Mouse (Mus musculus) inflammation-experienced regulatory T-cells, adult 6 months (primary cell): ENCODE data around the gene Wdr62. TPM values are rescaled to one million over a fixed set of nuclear protein-coding genes. Genes with fewer than 3 reads are reported as not detected.

Source experiments
- ATAC-seq: one replicate; pipeline ENCODE4 v1.8.0; 2017
- polyA plus RNA-seq, 3 experiments: library from polyadenylated mRNA; unstranded; fragments of 100-300 nt; shearing (Covaris generic); gene quantifications; one replicate each; pipeline ENCODE4 v1.2.1; 2017

Gene Wdr62
- 1 to 10 TPM; 1.5 to 5.3 (median 1.5) TPM for polyA plus RNA-seq

DNA sequence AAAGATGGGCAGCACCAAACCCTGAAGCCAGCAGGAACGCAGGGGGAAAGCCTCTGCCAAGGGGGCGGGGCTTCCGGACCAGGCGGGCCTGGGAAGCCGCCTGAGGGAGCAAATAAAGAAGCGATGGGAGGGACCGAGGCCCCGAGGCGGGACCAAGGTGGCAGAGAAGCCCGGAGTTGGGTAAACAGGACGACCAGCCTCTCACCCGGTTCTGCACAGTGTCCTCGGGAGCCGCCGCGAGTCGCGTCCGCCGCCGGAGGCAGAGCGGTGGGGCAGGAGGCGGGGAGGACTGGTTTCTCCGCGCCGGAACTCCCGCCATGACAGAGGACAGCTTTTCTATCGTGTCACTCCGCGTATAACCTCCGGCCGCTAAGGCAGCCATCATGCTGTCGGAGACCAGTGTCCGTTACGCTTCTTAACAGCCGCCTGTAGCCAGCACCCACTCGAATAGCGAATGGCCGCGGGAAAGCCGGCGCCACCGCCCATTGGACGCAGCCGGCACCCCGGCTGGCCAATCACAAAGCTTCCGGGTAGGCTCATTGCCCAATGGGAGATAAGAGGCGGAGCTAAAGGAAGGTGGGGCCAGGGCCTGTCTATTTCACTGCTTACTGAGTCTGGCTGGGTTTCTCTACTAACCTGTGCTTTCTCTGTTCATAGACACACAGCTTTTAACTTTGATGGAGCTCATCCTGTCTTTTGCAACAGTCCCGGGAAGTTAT, at the start of gene Wdr62, which contains the start of gene Thap8:
TSS of gene Wdr62 (minus strand) at position 469 of the 719 bp plus-strand sequence.
TSS of gene Thap8 (plus strand) at position 144 of the 719 bp plus-strand sequence.
- peak; percentile 96 for ATAC-seq

DNA sequence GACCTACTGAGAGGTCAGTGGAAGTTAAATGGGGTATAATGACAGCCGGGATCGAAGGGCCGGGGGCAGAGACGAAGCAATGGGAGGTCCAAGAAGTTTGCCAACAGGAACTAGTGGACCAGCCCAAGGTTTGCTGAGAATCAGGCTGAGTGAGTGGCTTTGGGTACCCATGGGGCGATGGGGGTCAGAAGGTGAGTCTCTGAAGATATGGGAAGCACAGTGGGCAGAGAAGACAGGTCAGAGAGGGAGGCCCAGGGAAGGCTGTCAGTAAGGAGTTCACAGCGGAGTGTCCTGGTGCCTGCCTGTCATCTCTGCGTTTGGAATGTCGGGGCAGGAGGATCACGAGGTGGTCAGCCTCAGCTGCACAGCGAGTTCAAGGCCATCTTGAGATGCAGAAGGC, 48.2 kb upstream of the Wdr62 start:
- ATAC-seq, result no peak

DNA sequence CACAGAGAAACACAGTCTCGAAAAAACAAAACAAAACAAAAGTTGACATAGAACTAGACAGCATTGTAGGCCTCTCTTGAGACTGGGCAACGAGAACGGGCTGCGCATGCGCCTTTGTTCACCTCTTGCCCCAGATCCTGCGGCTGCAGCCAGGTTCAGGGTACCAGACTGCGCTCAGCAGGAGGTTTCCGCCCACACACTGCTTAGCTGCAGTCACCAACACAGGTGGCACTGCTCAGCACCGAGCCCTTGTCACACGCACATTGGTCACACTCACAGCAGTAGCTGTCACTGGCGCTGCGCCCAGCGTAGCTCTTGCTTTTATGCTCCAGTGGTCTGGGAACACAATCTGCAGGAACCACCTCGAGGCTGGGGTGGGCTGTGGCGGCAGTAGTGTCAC, 46.9 kb upstream of the Wdr62 start:
- ATAC-seq, result peak; percentile 26

DNA sequence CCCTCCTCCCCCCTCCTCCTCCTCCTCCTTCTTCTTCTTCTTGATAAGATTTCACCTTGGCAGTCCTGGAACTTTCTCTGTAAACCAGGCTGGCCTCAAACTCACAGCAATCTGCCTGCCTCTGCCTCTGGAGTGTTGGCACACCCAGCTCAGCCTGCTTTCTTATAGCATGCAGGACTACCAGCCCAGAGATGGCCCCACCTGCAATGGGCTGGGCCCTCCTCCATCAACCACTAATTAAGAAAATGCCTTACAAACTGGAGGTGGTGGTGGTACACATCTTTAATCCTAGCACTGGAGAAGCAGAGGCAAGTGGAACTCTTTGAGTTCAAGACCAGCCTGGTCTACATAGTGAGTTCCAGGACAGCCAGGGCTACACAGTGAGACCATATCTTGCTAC, 46.2 kb upstream of the Wdr62 start:
- no peak for ATAC-seq

DNA sequence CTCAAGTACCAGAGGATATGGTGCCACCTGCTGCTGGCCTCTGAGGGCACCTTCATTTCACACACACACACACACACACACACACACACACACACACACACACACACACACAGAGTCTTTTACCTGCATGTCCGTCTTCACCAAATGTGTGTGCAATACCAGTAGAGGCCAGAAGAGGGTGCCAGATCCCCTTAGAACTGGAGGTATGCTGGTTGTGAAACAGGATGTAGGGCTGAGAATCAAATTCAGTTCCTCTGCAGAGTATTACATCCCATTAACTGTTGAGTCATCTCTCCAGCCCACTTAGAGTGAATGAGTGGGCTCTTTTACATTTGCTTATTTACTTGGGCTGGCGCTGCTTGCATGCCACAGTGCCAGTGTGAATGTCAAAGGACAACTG, 45.1 kb upstream of the Wdr62 start:
- no peak for ATAC-seq

DNA sequence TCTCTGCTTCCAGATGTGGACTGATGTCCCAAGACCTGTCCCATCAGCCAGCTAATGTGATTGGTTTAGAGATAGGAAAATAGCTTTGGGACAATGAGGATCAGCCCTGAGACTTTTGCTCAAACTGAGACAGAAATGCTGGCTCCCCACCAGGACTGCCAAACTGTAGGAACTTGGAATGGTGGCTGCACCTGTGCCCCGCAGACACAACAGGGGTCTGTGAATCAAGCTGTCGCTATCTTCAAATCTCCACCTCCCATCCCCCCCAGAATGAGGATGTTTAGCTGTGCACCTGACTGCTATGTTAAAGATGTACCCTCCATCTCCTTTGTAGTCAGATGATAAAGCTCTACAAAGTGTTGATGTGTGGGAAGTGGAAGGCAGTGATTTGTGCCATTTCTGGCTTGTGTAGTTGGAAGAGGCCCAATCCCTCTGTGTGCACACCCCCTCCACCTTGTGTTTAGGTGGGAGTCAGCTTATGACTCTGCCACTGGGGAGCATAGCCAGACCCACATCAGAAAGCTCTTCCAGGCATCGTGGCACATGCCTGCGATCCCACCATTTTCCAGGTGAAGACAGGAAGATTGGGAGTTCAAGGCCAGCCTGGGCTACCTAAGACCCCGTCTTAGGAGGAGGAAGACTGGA, 44.2 kb upstream of the Wdr62 start:
- no peak for ATAC-seq

DNA sequence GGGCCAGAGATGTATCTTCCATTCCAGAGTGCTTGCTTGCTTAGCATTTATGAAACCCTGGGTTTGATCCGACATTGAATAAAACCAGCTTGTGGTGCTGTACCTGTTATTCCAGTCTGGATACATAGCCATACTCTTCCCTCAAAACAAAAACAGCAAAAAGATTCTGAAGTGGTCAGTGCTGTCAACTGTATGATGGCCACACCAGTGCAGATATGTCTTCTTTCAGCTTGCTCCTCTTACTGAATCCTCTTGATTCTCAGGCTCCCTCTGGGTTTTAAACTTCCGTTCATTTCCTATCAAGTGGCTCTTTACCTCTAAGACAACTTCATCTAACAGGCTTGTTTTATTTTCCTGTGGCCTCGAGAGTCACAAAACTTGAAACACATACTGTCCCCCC, 43.6 kb upstream of the Wdr62 start, which contains the start of gene Sdhaf1:
TSS of gene Sdhaf1 (minus strand) at position 101 of the 400 bp plus-strand sequence.
- no peak for ATAC-seq

DNA sequence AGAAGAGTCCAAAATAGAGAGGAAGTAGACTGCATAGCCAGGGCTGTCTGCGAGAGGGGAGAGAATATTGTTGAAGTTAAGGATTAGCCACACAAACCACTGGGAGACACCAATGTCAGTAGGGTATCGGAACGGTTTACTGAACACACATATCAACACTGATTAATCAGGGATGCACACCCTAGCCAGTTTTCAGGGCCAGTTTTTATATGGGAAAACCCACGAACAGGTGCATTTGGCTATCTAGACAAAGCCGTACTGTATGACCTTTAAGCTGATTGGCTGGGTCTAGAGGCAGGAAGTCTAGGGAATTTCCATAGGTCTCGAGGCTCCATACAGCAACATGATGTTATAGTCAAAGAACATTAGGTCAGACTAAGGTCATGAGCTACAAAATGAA, 42.6 kb upstream of the Wdr62 start:
- ATAC-seq, result peak; percentile 64

DNA sequence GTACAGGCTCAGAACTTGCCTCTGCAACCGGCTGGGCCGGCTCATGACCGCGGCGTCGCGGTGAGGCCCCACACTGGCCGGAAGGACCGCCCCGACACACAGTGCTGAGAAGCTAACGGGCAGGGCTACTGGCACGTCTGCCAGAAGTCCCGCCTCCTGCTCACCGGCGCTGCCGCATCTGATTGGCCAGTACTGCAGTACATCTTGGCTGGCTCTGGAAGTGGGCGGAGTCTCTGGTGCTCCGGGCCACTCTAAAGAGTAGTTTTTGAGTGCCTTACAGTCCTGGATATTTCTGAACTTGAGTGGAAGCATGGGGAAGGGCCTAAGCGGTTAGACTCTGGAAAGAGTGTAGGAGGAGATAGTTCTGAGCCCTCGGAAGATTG, 42.1 kb upstream of the Wdr62 start:
- peak; percentile 74 for ATAC-seq

DNA sequence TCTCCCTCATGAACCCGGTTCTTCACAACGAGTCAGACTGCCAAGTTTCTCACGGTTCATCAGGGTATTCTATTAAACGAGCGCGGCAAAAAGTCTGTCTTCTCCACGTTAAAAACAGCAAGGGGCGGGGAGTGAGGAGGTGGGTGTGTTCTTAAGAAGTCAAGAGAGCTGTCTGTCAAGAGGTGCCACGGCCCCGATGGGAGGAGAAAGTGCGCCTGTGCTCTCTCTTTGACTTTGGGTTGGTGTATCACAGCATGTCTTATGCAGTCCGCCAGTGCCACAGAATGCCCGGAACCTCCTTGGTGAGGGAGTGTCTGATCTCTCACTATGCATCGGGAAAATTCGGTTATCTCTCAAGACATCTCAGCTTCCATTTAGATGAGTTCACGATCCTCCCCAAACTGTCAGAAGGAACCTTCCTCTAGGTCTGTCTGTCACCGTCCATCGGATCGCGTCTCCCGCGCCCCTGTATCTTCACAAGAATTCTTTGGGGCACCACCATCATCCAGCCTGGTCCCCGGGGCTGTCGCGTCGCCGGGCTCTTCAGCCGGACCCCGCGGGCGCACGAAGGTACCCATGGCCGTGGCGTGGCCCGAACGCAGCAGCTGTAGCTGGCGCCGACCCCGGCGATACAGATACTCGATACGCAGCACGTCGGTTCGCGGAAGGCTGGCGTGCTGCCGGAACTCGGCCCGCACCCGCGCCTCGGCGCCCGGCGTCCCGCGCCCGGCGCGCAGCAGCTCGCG, 41.5 kb upstream of the Wdr62 start, which contains the start of gene E130208F15Rik:
TSS of gene E130208F15Rik (plus strand) at position 202 of the 746 bp plus-strand sequence.
- ATAC-seq, result peak; percentile 69

DNA sequence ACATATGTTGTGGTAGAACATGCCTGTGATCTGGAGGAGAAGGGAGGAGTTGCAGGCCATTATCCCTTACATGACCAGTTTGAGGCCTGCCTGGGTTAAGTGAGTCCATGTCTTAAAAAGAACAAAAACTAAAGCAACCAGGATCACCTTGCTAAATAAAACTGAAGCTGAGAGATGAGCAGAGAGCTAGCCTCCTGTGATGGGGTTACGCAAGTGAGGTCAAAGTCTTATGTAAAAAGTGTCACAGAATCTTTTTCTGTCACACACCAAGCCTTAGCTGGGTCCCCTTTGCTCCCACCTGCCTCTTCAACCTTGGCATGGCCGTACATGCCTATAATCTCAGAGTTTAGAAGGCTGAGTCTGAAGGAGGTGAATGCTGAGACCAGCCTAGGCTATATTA, 40.7 kb upstream of the Wdr62 start:
- no peak for ATAC-seq

DNA sequence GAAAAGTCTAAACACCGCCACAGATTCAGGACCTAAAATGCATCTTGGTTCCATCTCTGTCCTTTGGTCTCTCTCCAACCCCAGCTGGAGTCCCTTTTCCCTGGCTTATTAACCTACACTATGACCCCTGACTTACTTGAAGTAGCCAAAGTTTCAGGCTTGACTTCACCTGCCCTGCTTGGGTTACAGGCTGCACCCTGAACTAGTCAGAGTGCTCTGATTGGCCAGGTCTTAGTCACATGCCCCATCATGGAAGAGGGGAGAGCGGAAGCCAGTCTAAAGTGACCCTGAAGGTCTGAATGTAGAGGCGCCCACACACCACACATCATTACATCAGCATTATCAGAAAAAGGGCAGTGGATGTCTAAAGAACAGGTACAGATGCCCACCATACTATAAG, 37.9 kb upstream of the Wdr62 start:
- ATAC-seq, result no peak

DNA sequence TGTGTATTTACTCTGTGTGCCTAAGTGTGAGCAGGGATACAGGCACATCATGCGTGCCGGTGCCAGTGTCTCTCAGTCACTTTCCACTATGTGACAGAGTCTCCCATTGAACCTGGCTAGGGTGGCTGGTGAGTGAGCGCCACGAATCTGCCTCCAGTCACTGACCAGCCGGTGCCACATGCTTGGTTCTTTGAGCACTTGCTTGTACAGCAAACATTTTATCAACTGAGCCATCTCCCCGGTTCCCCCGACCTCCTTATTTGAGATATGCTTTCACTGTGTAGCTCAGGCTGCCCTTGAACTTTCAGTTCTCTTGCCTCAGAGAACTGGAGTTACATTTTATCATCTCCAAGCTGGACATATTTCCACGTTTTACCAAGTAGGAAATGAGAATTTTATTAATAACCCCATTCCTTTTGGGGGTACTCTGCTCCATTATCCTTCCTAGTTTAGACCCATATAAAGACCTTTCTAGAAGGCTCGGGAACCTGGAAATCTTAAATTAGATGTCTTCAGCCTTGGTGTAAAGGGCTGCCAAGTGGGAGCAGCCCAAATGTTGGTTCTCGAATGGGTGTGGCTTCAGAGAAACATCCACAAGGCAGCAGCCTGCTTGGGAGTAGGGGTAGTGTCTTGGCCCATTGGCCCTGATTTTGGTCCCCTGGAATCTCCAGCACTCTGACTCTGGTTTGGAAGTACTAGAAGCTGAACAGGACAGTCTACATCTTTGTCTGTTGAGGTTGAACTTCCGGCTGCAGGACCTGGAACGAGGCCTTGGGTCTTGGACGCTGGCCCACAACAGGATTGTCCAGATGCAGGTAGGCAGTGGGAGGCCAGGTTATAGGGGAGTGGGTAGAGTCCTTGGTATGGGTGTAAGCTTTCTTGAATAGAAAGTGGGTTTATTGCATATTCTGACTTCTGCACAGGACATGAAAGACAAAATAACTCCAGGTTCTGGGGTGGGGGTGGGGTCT, 35.6 kb upstream of the Wdr62 start:
- ATAC-seq, result no peak

DNA sequence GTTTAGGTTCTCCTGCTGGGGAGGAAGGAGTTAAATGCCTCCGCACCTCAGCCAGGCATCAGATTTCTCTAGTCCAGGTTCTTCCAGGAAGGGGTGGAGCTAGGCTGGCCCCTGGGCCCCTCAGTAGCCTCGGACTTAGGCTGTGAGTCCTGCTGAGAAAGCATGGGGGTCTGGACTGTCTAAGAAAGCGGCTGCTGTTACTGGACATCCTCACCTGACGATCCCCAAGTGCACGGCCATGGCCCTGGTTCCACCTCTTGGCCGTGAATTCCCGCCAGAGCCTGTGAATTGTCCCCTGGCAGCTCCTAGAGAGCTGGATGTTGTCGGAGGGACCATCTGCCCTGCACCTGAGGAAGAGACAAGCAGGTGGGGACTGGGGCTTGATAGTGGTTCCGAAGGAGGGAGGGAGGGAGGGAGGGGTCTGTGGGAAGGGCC, 34.5 kb upstream of the Wdr62 start, which contains the start of gene Syne4:
TSS of gene Syne4 (plus strand) at position 87 of the 435 bp plus-strand sequence.
- ATAC-seq, result no peak

DNA sequence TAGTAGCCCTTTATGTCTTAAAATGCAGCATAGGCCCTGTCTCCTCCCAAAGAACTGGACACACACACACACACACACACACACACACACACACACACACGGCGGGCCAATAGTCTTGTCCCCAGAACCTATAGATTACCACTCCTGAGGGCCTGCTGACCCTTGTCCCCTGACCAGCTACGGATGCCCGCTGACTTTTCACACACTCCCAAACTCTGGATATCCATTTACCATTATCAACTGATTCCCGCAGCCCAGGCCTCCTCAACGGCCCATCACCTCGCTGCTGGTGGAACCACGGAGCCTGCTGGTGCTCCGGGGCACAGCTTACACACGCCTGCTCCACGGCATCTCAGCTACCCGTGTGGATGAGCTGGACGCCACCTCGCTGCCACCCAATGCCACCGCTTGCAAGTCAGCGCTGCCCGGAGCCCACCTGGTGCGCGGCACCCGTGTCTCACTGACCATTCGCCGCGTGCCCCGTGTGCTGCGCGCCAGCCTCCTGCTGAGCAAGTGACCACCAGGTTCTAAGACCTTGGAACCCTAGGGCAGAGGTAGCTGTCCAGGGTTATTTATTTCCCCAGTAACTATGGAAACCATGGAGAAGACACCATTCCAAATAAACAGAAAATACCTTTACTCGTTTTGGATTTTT, 33.6 kb upstream of the Wdr62 start:
- ATAC-seq, result no peak

DNA sequence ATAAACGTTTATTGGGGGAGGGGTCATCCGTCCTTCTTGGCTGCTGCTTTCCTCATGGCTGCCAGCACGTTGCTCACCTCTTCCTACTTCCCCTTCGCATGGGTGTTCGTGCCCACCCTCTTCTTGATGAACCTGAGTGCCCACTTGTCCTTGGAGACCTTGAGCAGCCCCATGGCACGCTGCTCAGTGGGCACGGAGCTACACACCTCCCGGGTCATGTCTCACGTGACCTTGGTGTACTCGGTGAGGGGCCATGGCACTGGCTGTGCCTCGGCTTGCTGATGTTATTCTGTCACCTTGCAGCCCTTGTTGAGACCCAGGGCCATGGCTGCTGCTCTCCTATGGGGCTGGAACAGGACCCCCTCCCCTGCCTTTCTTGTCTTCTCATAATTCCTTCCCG, 29.9 kb upstream of the Wdr62 start:
- no peak for ATAC-seq

DNA sequence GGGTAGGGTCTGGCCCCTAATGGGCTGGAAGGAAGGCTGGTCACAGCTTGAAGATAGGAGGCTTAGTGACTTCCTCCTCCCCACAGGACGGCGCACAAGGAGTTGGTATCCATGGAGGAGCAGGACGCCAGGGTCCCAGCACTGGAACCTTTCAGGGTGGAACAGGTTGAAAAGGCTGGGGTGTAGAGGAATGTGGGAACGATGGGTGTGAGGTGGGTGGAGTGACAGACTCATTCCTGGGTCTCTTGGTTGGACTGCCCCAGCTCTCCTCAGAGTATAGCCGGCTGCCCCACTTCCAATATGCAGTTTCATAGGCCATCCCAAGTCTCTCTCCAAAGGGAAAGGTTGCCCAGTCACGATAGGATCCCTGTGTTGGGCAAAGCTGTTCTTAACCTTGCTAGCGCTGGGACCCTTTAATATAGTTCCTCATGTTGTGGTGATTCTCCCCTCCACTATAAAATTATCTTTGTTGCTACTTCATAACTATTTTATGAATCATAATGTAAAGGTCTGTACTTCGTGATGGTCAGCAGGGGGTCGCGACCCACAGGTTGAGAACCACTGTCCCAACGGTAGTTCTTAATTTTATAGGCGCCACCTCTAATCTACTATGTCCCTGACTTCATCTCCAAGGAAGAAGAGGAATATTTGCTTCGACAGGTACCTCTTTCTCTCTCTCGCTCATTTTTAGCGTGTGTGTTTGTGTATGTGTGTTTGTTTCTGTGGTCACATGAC, 29.3 kb upstream of the Wdr62 start:
- ATAC-seq, result no peak

DNA sequence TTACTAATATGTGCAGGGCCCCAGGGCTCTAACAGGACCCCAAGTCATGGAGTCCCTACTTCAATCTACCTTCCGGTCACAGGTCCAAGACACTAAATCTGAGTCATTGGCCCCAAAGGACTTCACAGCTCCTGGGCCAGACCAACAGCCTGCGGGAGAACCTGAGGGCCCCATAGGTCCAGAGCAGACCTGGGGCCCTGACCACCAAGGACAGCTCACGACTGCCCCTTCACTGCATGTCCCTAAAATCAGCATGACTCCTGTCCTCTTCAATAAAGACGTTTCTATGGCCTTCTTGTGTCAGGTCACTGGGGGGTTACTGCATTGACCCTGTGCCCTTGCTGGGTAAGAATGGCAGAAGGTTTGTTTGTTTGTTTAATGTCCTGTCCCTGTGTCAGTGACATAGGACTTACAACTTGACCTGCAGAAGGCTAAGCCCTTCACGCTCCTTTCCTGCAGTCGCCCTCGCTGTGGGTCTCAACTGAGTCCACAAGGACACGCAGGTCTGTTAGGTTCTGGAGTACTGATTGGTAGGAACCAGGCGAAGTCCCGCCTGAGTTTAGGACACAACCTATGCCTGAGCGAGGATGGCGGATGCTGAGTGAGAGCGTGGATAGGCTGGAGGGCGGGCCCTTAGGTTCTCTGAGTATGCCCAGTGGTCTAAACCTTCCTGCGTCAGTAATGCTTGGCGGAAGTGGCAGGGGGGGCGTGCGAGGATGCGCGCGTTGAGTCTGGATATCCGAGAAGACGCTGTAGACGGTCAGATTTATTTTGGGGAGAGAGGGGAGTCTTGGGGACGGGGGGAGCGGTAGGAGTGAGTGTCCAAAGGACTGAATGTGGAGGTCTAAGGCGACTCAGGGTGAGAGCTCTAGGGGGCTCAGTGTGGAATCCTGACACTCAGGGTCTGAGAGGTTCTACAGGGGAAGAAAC, 28.1 kb upstream of the Wdr62 start, which contains the start of gene Alkbh6:
TSS of gene Alkbh6 (plus strand) at position 642 of the 930 bp plus-strand sequence.
- ATAC-seq, result peak; percentile 100

DNA sequence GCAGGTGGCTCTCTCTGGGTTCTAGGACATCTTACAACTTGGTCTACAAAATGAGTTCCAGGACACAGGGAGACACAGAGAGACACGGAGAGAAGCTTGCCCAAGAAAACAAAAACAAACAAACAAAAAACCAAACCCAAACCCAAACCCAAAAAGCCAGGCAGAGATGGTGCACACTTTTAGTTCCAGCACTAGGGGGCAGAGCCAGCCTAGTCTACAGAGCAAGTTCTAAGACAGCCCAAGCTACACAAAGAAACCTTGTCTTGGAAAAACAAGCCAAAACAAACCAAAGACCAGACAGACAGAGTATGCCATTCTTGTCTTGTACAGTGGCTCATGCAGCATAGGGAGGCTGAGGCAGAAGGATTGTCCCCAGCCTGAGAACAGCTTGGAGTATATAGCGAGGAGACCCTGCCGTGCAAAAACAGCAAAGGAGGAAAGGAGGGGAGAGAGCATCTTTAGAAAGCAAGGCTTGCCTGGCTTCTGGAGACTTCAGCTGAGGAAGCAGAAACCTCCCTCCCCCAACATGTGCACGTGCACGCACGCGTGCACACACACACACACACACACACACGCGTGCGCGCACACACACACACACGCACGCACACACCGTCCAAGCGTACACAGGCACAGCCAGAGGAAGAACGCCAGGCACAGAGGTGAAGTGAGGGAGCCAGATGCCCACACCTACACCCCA, 26.0 kb upstream of the Wdr62 start:
- ATAC-seq, result no peak
